16 mouse cellular contexts compared by ENCODE assay signal in genomic region chr2:74956129-74956450, GRCm38 (mm10).
"Had no signal": no experiment of that assay in that cellular context is flagged by ENCODE, and none has a peak within 500 bp of the region (broad histone marks: within the 10 kb centered on the region; RNA-seq: fewer than 3 reads in every experiment).

No protein-coding gene starts in this region.

- H3K4me2 ChIP-seq: liver, embryonic 11.5 days; liver, embryonic 13.5 days; liver, embryonic 15.5 days; midbrain, embryonic 12.5 days; neural tube, embryonic 12.5 days had no signal

- ATAC-seq: liver, postnatal 0 days had no signal

- DNase-seq: liver; liver, embryonic 13.5 days; liver, postnatal 0 days; midbrain, embryonic 14.5 days; right cerebral cortex, postnatal 25 days; right cerebral cortex, postnatal 4 days; spleen, adult 18-20 months; thymus, adult 18-20 months; thymus, postnatal 14 days; thymus, postnatal 36 days had no signal

- H3K9me3 ChIP-seq: liver, embryonic 15.5 days; midbrain, embryonic 12.5 days; neural tube, embryonic 12.5 days had no signal

- H3K9ac ChIP-seq: liver, embryonic 13.5 days; liver, embryonic 15.5 days; liver, postnatal 0 days; midbrain, embryonic 12.5 days; neural tube, embryonic 12.5 days had no signal

- H3K4me1 ChIP-seq: liver, embryonic 13.5 days; liver, embryonic 15.5 days; megakaryocyte, embryonic 14.5 days; midbrain, embryonic 12.5 days; neural tube, embryonic 12.5 days had no signal

- H3K27me3 ChIP-seq: liver, embryonic 13.5 days; midbrain, embryonic 12.5 days; neural tube, embryonic 12.5 days had no signal

- H3K36me3 ChIP-seq: liver, embryonic 13.5 days; liver, embryonic 15.5 days; midbrain, embryonic 12.5 days; neural tube, embryonic 12.5 days had no signal

- H3K4me3 ChIP-seq: liver, embryonic 13.5 days; liver, embryonic 15.5 days; megakaryocyte, embryonic 14.5 days; midbrain, embryonic 12.5 days; neural tube, embryonic 12.5 days had no signal

- H3K27ac ChIP-seq: liver, embryonic 13.5 days; liver, embryonic 15.5 days; macrophage; midbrain, embryonic 12.5 days; neural tube, embryonic 12.5 days had no signal
